Mouse (Mus musculus): Measurements from ENCODE around the gene Ccdc151. TPM values are rescaled to one million over a fixed set of nuclear protein-coding genes. Genes with fewer than 3 reads are reported as not detected.
A peak's percentile ranks its signal among the peaks of the same experiment; 100 is the strongest.

Ccdc151 gene
- polyA plus RNA-seq, 1 experiment from 2014 or later = 5.7 TPM

DNA sequence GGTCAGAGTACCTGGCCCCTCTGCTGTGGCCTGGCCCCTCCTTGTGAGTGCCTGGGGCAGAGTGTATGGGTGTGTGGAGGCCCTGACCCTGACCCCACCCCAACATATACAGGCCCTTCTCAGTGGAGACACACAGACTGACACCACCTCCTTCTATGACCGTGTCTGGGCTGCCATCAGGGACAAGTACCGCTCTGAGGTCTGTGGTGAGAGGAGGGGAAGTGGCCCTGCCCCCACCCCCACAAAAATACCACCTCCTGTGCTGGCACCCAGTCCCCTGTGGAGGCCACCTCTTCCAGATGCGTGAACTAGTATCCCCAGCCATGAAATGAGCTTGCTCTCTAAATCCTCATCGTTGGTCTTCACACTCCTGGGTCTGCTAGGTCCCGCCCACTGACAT lies 8.6 kb upstream of the Ccdc151 start:
- no peak for ATAC-seq (ENCODE audit: low FRiP score)
- WGBS = 92% methylated on average over 5 of the region's 5 CpGs
- Histone ChIP-seq H3K27ac (ENCODE audit: low read depth, low read length) (peak overlapping the region; percentile 30; the same call in 1 of the 2 replicates), H3K4me1 (replicated peaks; ENCODE audit: control insufficient read depth, insufficient read depth, low read length) (0 out of 2 replicates have a peak, but pooled peaks cover 2% of the 10 kb centered on the region), H3K36me3 (ENCODE audit: control insufficient read depth, insufficient read depth, low read length) (peaks cover 19% of the 10 kb centered on the region), H3K9me3 (ENCODE audit: control insufficient read depth, low read length) (no peaks in the 10 kb centered on the region), H3K4me2 (replicated peaks; ENCODE audit: low read depth, low read length) (no peak overlapping the region), H3K4me3 (ENCODE audit: low read depth, low read length) (no peak overlapping the region), H3K9ac (ENCODE audit: low read depth, low read length) (no peak overlapping the region), H3K27me3 (ENCODE audit: control insufficient read depth, insufficient read depth, low read length) (no peaks in the 10 kb centered on the region)
- no peak for DNase-seq (ENCODE audit: low spot score)

DNA sequence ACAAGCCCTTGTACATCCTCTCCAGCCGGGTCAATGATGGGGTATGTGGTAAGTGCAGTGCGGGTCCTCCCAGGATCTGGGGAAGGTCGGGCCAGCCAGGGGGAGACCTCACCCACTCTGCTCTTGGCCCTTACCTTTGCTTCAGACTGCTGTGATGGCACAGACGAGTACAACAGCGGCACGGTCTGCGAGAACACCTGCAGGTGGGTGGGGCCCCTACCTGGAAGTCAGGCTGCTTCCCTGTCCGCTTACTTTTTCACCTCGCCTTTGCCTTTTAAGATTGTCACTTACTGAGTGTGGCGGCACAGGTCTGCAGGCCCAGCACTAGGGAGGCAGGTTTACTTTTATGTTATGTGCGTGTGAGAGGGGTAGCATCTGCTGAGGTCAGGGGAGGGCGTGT lies 2.1 kb upstream of the Ccdc151 start:
- no peak overlapping the region for H3K9ac ChIP-seq (ENCODE audit: low read depth, low read length)
- no peak for ATAC-seq (ENCODE audit: low FRiP score)
- no peaks in the 10 kb centered on the region for H3K9me3 ChIP-seq (ENCODE audit: control insufficient read depth, low read length)
- peaks cover 5% of the 10 kb centered on the region for H3K4me1 ChIP-seq (replicated peaks; ENCODE audit: control insufficient read depth, insufficient read depth, low read length)
- no peaks in the 10 kb centered on the region for H3K27me3 ChIP-seq (ENCODE audit: control insufficient read depth, insufficient read depth, low read length)
- H3K4me2 ChIP-seq (replicated peaks; ENCODE audit: low read depth, low read length) = no peak overlapping the region
- no peak overlapping the region for H3K27ac ChIP-seq (ENCODE audit: low read depth, low read length)
- H3K36me3 ChIP-seq (ENCODE audit: control insufficient read depth, insufficient read depth, low read length) = peaks cover 9% of the 10 kb centered on the region; the same call in 1 of the 2 replicates
- no peak overlapping the region for H3K4me3 ChIP-seq (ENCODE audit: low read depth, low read length)
- DNase-seq (ENCODE audit: low spot score) = no peak
- WGBS = 94% methylated on average over 12 of the region's 12 CpGs

DNA sequence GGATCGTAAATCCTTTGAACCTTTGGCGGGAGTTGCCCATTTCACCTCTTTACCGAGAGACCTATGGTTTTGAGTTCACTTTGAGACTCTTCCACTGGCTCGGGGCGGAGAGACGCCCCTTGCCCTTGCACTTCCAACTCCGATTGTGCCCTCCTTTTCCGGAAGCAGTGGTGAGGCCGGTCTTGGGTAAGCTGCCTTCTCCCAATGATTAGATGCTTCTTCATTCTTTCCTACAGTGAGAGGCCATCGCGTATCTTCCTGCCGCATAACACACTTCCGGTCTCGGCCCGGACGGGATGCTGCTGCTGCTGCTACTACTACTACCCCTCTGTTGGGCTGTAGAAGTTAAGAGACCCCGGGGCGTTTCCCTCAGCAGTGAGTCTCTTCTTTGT lies 725 bp upstream of the Ccdc151 start:
- Histone ChIP-seq H3K27ac (ENCODE audit: low read depth, low read length) (0 out of 2 replicates have a peak overlapping the region, but pooled peaks have one; percentile 58), H3K4me2 (replicated peaks; ENCODE audit: low read depth, low read length) (peak overlapping the region; percentile 67), H3K9ac (ENCODE audit: low read depth, low read length) (peak overlapping the region; percentile 70), H3K4me1 (replicated peaks; ENCODE audit: control insufficient read depth, insufficient read depth, low read length) (peaks cover 5% of the 10 kb centered on the region), H3K9me3 (ENCODE audit: control insufficient read depth, low read length) (no peaks in the 10 kb centered on the region), H3K4me3 (ENCODE audit: low read depth, low read length) (peak overlapping the region; percentile 83), H3K27me3 (ENCODE audit: control insufficient read depth, insufficient read depth, low read length) (no peaks in the 10 kb centered on the region), H3K36me3 (ENCODE audit: control insufficient read depth, insufficient read depth, low read length) (peaks cover 4% of the 10 kb centered on the region; the same call in 1 of the 2 replicates)
- WGBS = 2% methylated on average over 18 of the region's 18 CpGs
- ATAC-seq (ENCODE audit: low FRiP score) (peak; percentile 9; the same call in 1 of the 2 replicates), DNase-seq (ENCODE audit: low spot score) (no peak)

DNA sequence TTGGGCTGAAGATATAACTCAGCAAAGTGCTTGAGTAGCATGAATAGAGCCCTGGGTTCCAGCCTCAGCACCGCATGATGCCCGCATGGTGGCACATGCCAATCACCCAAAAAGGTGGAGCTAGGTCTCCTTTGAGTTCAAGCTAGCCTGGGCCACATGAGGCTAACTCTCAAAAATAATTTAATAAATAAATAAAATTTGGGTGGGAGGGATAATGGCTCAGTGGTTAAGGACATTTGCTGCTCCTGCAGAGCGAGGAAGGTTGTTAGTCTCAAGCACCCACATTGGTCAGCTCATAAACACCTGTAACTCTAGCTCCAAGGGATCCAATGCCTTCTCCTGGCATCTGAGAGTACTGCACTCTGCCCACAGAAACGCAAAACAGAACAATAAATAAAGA lies 801 bp downstream of the Ccdc151 start:
- DNase-seq (ENCODE audit: low spot score) = no peak
- no peaks in the 10 kb centered on the region for H3K9me3 ChIP-seq (ENCODE audit: control insufficient read depth, low read length)
- no peaks in the 10 kb centered on the region for H3K27me3 ChIP-seq (ENCODE audit: control insufficient read depth, insufficient read depth, low read length)
- 86% methylated on average over 4 of the region's 4 CpGs for WGBS
- no peak overlapping the region for H3K4me3 ChIP-seq (ENCODE audit: low read depth, low read length)
- no peak overlapping the region for H3K27ac ChIP-seq (ENCODE audit: low read depth, low read length)
- H3K4me1 ChIP-seq (replicated peaks; ENCODE audit: control insufficient read depth, insufficient read depth, low read length) = peaks cover 5% of the 10 kb centered on the region
- no peak for ATAC-seq (ENCODE audit: low FRiP score)
- peaks cover 4% of the 10 kb centered on the region; the same call in 1 of the 2 replicates for H3K36me3 ChIP-seq (ENCODE audit: control insufficient read depth, insufficient read depth, low read length)
- H3K9ac ChIP-seq (ENCODE audit: low read depth, low read length) = no peak overlapping the region
- peak overlapping the region; percentile 65; the same call in 1 of the 2 replicates for H3K4me2 ChIP-seq (replicated peaks; ENCODE audit: low read depth, low read length)

DNA sequence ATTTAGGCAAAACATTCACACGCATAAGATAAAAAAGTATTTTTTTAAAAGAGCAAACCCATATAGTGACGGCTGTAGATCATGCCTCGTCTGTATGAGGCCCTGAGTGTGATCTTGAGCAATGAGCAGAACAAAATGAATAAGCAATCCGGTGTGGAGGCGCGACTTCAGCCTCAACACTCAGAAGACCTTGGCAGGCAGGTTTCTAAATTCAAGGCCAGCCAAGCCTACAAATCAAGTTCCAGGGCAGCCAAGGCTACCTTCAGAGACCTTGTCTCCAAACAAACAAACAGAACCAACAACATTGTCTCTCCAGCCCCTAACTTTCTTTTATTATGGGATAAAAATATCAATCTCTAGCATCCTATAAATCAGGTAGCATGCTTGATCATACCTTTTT lies 2.1 kb downstream of the Ccdc151 start:
- H3K27me3 ChIP-seq (ENCODE audit: control insufficient read depth, insufficient read depth, low read length) = no peaks in the 10 kb centered on the region
- H3K9ac ChIP-seq (ENCODE audit: low read depth, low read length) = no peak overlapping the region
- no peaks in the 10 kb centered on the region for H3K9me3 ChIP-seq (ENCODE audit: control insufficient read depth, low read length)
- peaks cover 5% of the 10 kb centered on the region for H3K4me1 ChIP-seq (replicated peaks; ENCODE audit: control insufficient read depth, insufficient read depth, low read length)
- H3K27ac ChIP-seq (ENCODE audit: low read depth, low read length) = no peak overlapping the region
- DNase-seq (ENCODE audit: low spot score) = no peak
- WGBS = 89% methylated on average over 6 of the region's 6 CpGs
- no peak overlapping the region for H3K4me2 ChIP-seq (replicated peaks; ENCODE audit: low read depth, low read length)
- H3K4me3 ChIP-seq (ENCODE audit: low read depth, low read length) = no peak overlapping the region
- H3K36me3 ChIP-seq (ENCODE audit: control insufficient read depth, insufficient read depth, low read length) = peaks cover 4% of the 10 kb centered on the region; the same call in 1 of the 2 replicates
- no peak for ATAC-seq (ENCODE audit: low FRiP score)

DNA sequence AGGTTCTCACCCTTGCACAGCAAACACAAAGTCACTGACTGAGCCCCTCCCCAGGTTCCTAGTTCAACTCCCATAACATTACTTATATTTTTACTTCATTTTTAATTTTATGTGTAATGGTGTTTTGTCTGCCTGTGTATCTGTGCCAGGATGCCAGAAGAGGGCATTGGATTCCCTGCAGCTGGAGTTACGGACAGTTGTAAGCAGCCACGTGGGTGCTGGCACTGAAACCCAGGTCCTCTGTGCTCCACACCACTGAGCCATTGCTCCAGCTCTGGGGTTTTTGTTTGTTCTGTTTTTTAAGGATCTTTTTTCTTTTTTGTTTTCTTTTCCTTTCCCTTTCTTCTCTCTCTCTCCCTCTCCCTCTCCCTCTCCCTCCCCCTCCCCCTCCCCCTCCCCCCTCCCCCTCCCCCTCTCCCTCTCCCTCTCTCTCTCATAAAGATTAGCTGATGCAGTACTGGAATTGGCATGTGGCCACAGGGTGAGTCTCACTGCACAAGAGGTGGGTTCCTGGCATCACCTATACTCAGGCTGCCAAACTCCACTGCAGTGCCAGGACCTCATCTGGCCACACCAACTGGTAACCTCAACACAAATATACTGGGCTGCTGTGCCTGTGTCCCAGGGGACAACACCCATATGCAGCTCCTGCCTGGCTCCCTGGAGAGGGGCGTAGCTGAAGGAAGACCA lies 6.1 kb downstream of the Ccdc151 start:
- H3K27me3 ChIP-seq (ENCODE audit: control insufficient read depth, insufficient read depth, low read length) = peaks cover 9% of the 10 kb centered on the region
- DNase-seq (ENCODE audit: low spot score) = no peak
- WGBS = 86% methylated on average over 3 of the region's 3 CpGs
- H3K36me3 ChIP-seq (ENCODE audit: control insufficient read depth, insufficient read depth, low read length) = no peaks in the 10 kb centered on the region
- H3K9ac ChIP-seq (ENCODE audit: low read depth, low read length) = no peak overlapping the region
- H3K27ac ChIP-seq (ENCODE audit: low read depth, low read length) = no peak overlapping the region
- H3K4me1 ChIP-seq (replicated peaks; ENCODE audit: control insufficient read depth, insufficient read depth, low read length) = no peaks in the 10 kb centered on the region
- H3K9me3 ChIP-seq (ENCODE audit: control insufficient read depth, low read length) = no peaks in the 10 kb centered on the region
- H3K4me3 ChIP-seq (ENCODE audit: low read depth, low read length) = no peak overlapping the region
- ATAC-seq (ENCODE audit: low FRiP score) = no peak
- H3K4me2 ChIP-seq (replicated peaks; ENCODE audit: low read depth, low read length) = no peak overlapping the region

DNA sequence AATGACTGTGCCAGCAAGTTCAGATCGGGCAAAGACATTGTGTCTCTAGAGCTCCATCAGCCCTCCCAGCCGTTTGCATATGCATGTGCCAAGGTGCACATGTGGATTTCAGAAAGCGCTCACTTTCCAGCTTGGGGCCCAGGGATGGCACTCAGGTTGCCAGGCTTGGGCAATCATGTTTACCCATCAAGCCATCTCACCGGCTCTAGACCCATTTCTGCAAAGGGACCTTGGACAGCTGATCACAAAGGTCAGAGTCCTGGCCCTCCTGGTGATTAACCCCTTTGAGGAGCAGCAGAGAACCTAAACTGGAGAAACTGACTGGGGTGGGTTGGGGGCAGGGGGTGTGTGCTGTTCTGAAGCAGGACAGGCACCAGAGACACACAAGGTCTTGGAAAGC lies 10.2 kb downstream of the Ccdc151 start:
- no peak for DNase-seq (ENCODE audit: low spot score)
- no peak for ATAC-seq (ENCODE audit: low FRiP score)
- Histone ChIP-seq H3K4me2 (replicated peaks; ENCODE audit: low read depth, low read length) (no peak overlapping the region), H3K27ac (ENCODE audit: low read depth, low read length) (no peak overlapping the region), H3K27me3 (ENCODE audit: control insufficient read depth, insufficient read depth, low read length) (peaks cover 50% of the 10 kb centered on the region), H3K4me1 (replicated peaks; ENCODE audit: control insufficient read depth, insufficient read depth, low read length) (peaks cover 4% of the 10 kb centered on the region; the same call in 1 of the 2 replicates), H3K9me3 (ENCODE audit: control insufficient read depth, low read length) (no peaks in the 10 kb centered on the region), H3K4me3 (ENCODE audit: low read depth, low read length) (no peak overlapping the region), H3K36me3 (ENCODE audit: control insufficient read depth, insufficient read depth, low read length) (no peaks in the 10 kb centered on the region), H3K9ac (ENCODE audit: low read depth, low read length) (no peak overlapping the region)
- 79% methylated on average over 4 of the region's 4 CpGs for WGBS

DNA sequence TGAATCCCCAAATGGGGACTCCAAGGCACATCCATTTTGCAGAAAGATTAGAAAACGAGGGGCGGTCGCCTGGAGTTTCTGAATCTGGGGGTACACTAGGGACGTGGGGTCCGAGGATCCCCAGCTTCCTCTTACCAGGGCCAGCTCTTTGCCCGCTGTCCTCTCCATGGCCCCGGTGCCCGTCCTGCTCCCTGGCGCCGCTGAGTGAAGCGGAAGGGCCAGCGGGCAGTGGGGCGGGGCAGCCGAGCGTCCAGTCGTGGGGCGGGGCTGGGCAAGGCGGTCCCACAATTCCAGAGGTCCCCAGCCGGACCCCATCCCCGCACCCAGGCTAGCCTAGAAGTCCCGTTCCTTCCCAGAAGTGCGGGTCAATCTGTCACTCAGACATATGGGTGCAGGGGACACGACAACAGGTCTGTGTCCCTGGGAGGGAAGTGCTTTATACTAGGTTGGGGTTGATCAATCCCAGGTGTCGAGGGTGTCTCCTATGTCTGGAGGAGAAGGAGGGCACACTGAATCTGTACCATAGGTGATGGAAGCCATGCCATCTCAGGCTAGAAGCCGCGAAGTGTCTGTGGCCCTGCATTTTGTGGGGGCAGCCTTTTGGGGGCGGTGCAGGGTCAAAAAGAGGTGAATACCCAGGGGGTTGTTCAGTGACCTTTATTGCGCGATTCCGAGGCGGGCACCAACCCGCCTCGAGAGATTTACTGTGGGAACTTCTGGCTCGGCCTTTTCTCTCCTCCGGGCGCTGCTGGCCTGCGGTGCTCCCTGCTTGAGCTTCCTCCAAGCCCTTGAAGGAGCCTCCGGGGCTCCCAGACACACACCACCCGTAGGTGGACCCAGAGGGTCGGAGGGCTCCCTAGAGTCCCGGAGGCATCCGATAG lies 13.0 kb downstream of the Ccdc151 start, which contains the start of gene Rgl3:
Gene Rgl3 (minus strand): TSS at position 217 of the 881 bp plus-strand sequence.
- peak; percentile 55 for DNase-seq (ENCODE audit: low spot score)
- peak; percentile 45; the same call in 1 of the 2 replicates for ATAC-seq (ENCODE audit: low FRiP score)

More for the DNA sequence above, 13.0 kb downstream of the Ccdc151 start, which contains the start of gene Rgl3:
- Histone ChIP-seq H3K9ac (ENCODE audit: low read depth, low read length) (0 out of 2 replicates have a peak within 1 kb of the TSS, but pooled peaks have one; percentile 4), H3K4me3 (ENCODE audit: low read depth, low read length) (peak within 1 kb of the TSS; percentile 27), H3K27me3 (ENCODE audit: control insufficient read depth, insufficient read depth, low read length) (peaks cover 60% of the 10 kb centered on the region), H3K36me3 (ENCODE audit: control insufficient read depth, insufficient read depth, low read length) (no peaks in the 10 kb centered on the region), H3K27ac (ENCODE audit: low read depth, low read length) (no peak within 1 kb of the TSS), H3K4me2 (replicated peaks; ENCODE audit: low read depth, low read length) (peak within 1 kb of the TSS; percentile 46), H3K9me3 (ENCODE audit: control insufficient read depth, low read length) (no peaks in the 10 kb centered on the region), H3K4me1 (replicated peaks; ENCODE audit: control insufficient read depth, insufficient read depth, low read length) (peaks cover 4% of the 10 kb centered on the region; the same call in 1 of the 2 replicates)
- WGBS = 1% methylated on average over 42 of the region's 42 CpGs
